Mouse (Mus musculus): Measurements from ENCODE around the gene Smarcd1.

Gene Smarcd1

GRCm38 (mm10) chr15:99684156-99684555, 17.8 kb upstream of the Smarcd1 start:
- no peak for DNase-seq

- peak; percentile 77 to 81 for DNase-seq
Observed at GRCm38 (mm10) chr15:99688712-99689111, 13.2 kb upstream of the Smarcd1 start.

DNA sequence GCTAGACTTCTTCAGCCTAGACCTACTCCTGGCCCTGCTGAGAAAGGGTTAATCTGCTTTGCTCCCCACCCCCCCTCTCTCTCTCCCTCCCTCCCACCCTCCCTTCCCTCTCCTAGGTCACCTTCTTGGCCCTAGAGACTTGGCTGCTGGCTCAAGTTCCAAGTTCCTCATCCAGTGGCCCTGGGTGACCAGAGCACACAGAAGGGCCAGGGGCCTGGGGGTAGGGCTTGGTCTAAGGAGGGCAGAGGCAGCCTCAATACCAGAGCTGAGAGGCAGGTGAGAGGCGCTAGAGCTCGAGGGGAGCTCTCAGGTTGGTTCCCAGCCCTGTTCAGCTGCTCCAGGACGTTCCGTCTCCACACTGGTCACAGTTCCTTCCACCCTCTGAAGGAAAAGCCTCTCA, 11.0 kb upstream of the Smarcd1 start:
- no peak for DNase-seq

GRCm38 (mm10) chr15:99691976-99692375, 10.0 kb upstream of the Smarcd1 start:
- peak in 1 of 2 experiments; percentile 28 for DNase-seq

DNA sequence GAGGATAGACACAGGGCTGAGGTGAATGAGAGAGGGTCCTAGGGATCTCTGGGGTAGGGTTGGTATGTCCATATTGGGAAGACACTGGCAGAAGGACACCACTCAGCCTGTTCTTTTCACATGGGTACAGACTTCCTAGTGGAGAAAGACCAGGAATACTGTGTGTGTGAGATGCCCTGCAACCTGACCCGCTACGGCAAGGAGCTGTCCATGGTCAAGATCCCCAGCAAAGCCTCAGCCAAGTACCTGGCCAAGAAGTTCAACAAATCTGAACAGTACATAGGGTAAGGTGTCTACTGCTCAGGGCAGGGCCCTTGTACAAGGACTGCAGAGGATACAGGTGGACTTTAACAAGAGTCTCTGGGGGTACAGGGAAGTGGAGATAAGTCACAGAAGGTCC, 4.6 kb upstream of the Smarcd1 start:
- no peak for DNase-seq

- DNase-seq, result peak; percentile 26 to 43
Observed at GRCm38 (mm10) chr15:99698533-99699085, 3.3 kb upstream of the Smarcd1 start.

GRCm38 (mm10) chr15:99699715-99700114, 2.2 kb upstream of the Smarcd1 start:
- peak in 1 of 2 experiments; percentile 10 for DNase-seq

DNA sequence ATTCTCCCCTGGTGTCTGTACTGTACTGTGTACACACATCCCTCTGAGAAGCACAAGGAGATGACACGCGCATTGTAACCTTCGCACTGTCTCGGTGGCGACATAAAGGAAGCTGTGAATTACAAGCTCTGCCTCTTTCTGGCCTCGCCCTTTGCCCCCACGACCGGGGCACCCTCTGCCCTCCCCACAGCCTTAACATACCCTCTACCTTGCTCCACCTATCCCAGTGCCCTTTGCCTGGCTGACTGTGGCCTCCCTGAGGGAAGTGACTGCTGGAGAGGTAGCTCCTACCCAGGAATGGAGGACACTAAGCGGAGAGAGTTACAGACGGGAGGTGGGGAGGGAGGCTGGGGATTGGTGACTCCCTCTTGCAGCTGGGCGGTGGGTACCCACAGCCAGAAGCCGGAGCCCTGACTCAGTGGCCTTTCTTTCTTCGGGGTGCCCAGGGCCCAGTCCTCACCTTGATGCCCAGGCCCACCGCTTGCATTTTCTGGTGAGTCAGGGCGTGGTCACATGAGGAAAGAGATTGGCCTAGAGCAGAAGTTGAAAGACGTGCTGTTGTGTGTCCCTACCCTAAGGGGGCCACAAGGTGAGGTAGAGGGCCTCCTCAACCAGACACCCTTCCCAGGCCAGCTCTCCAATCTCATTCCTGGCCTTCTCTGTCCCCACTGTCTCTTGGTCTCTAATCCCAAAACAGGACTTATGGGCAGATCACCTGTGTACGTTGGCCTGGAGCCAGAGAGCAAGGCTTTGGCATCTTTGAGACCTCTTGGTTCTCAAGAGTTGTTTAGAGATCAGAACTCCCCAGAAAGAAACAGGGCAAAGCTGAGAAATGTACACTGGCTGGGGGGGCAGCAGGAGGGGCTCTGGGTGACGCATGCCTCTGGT, 1.5 kb upstream of the Smarcd1 start:
- peak; percentile 20 to 55 for DNase-seq

DNA sequence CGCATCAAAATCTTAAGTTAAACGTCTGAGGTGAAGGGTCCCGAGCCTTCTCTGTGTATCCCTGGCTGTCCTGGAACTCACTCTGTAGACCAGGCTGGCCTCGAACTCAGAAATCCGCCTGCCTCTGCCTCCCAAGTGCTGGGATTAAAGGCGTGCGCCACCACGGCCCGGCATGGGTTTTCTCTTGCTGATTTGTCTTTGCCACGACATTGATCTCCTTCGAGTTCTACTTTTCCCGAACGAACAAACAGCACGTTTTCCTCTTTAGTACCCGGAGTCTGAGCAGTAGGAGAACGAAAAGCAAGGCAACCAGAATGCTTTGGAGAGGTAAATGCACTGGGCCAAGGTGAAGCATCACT, 310 bp upstream of the Smarcd1 start:
- peak in 1 of 2 experiments; percentile 49 for DNase-seq

GRCm38 (mm10) chr15:99703104-99703503, 1.2 kb downstream of the Smarcd1 start:
- peak in 1 of 2 experiments; percentile 30 for DNase-seq

DNA sequence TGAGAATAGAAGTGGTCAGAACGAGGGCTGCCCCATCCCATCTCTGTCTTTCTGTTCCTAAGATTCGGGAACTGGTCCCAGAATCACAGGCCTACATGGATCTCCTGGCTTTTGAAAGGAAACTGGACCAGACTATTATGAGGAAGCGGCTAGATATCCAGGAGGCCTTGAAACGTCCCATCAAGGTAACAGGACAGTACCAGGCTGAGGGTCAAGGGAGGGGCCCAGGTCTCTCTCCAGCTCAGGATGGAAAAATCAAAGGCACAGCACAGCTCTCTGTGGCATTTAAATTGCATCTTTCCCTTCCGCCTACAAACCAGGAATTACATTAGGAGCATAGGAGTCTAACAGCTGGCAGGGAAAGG, 1.7 kb downstream of the Smarcd1 start:
- DNase-seq, result no peak

- DNase-seq, result peak; percentile 30 to 56
Observed at GRCm38 (mm10) chr15:99704041-99704681, 2.2 kb downstream of the Smarcd1 start.

GRCm38 (mm10) chr15:99704881-99705280, 3.0 kb downstream of the Smarcd1 start:
- DNase-seq, result peak in 1 of 2 experiments; percentile 30

DNA sequence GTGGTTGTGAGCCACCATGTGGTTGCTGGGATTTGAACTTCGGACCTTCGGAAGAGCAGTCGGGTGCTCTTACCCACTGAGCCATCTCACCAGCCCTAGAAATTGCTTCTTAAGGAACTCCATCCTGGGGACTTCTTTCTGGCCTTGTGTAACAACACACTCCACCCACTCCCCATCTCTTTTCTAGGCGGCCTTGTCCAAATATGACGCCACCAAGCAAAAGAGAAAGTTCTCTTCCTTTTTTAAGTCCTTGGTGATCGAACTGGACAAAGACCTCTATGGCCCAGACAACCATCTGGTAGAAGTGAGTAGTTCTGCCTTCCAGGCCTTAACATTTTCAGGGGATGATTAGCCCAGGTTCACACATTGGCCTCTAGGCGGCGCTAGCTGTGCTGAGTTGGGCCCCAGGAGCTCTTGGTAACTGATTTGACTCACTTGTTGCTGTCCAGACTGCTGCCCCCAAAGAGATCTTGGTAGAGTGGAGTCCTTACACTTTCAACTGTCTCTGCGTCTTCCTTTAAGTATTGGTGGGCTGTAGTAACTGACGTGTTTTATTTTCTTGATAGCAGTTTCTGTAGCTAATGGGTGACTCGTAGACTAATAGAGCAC, 3.6 kb downstream of the Smarcd1 start, which contains the start of gene Gm17349:
Gene Gm17349, minus strand, starts transcription at position 51 of the 609 bp plus-strand sequence.
- DNase-seq, result peak; percentile 72 to 81

- no peak for DNase-seq
Observed at GRCm38 (mm10) chr15:99708176-99708575, 6.2 kb downstream of the Smarcd1 start.

- no peak for DNase-seq
Observed at GRCm38 (mm10) chr15:99710221-99711190, 8.6 kb downstream of the Smarcd1 start.

DNA sequence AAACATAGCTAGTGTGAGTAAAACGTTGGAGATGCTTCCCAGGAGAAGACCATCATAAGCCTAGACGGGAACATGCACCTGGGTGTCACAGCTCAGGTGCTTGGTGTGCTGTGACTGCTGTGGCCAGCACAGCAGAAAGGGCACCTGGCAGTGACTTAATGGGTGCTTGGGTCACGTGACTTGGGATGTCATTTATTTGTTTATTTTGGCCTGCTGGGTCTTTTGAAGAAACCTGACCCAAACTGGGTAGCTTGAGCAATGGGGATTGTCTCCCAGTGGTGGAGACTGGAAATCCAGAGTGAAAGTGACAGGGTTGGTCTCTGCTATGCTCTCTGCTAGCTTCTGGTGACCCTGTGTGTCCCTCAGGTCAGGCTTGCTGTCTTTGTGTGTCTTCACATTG, 9.6 kb downstream of the Smarcd1 start:
- DNase-seq, result no peak

GRCm38 (mm10) chr15:99712666-99713559, 11.0 kb downstream of the Smarcd1 start:
- DNase-seq, result peak in 1 of 2 experiments; percentile 23

GRCm38 (mm10) chr15:99713569-99713968, 11.6 kb downstream of the Smarcd1 start:
- no peak for DNase-seq

DNA sequence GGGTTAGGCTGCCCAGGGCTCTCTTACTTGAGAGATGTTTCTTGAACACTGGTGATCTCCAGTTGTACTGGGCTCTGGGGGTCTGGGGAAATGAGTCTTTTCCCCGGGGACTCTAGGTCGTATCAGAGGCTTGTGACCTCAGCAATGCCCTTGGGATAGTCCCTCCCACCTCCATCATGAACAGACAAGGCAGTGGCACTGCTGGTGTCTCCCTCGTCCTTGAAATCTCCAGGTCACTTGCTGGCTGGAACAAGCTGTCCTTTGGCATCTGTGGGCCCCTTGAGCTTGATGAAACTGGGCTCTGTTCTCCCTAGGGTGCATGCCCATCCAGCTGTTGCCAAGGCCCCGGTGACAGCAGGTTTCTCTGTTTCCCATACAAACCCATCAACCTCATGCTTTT, 12.3 kb downstream of the Smarcd1 start:
- peak in 1 of 2 experiments; percentile 21 for DNase-seq

- DNase-seq, result peak; percentile 90 to 92
Observed at GRCm38 (mm10) chr15:99714858-99715257, 12.9 kb downstream of the Smarcd1 start.

Measured in cerebellum, postnatal 25 days (tissue).